Mouse (Mus musculus): Measurements from ENCODE around the gene Galnt13. TPM values are rescaled to one million over a fixed set of nuclear protein-coding genes. Genes with fewer than 3 reads are reported as not detected.

The Galnt13 gene
- polyA plus RNA-seq, 1 experiment from 2014 or later, result not detected

DNA sequence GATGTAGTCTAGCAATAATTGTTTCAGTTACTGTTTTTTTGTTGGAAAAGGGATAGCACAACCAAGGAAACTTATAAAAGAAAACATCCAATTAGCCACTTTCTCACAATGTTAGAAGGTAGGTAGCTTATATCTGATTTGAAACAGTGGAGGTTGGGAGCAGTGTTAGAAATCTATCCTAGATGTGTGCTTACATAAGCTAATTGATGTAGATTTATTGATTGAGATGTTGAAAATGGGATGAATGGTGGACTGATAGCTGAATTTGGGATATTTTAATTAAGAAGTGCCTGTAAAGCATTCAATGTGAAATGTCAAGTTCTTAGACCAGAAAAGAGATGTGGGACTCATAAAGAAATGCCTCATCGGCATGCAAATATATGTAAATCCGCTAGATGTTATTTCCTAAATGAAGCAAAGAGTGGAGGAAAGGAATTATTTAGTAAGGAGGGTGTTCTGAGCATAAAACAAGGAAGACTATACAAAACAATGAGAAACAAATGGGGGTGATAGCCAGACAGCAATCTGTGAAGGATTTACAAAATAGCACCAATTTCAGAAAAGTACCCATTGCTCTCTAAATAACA lies 377.6 kb downstream of the Galnt13 start:
- no peaks in the 10 kb centered on the region for H3K4me1 ChIP-seq (ENCODE audit: control insufficient read depth, low read depth, low read length)
- WGBS (ENCODE audit: insufficient replicate concordance), result 59% methylated on average over 2 of the region's 2 CpGs

DNA sequence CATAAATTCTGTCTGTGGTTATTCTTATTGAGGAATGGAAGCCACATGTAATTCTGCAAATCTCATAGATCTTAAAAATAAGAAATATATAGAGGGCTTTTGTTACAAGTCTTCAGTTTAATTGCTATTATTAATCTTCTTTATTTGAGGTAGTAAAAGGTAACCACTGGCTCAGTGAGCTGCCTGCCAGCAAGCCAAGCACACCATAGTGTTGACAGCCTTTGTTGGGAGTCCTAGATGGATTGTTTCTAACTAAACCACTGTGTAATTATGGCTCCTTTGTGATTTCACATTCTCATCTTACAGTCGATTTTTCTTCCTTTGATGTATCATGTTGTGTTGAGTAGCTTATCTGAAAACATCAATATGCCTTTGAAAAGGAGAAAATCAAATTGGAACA lies 405.1 kb downstream of the Galnt13 start:
- Histone ChIP-seq H3K27me3 (ENCODE audit: control insufficient read depth, insufficient read depth, low read depth, low read length) (no peaks in the 10 kb centered on the region), H3K9me3 (replicated peaks; ENCODE audit: control insufficient read depth, low read length) (no peaks in the 10 kb centered on the region), H3K4me2 (ENCODE audit: low read depth, low read length) (no peak overlapping the region), H3K9ac (ENCODE audit: low read depth, low read length) (no peak overlapping the region), H3K27ac (ENCODE audit: low read length) (no peak overlapping the region), H3K4me1 (ENCODE audit: control insufficient read depth, low read depth, low read length) (no peaks in the 10 kb centered on the region), H3K4me3 (ENCODE audit: low read depth, low read length) (no peak overlapping the region), H3K36me3 (ENCODE audit: control insufficient read depth, insufficient read depth) (no peaks in the 10 kb centered on the region)
- 15% methylated on average over 1 of the region's 1 CpGs for WGBS (ENCODE audit: insufficient replicate concordance)
- ATAC-seq (ENCODE audit: low read depth), result no peak

More for the DNA sequence above, 377.6 kb downstream of the Galnt13 start:
- no peak for ATAC-seq (ENCODE audit: low read depth)
- Histone ChIP-seq H3K27me3 (ENCODE audit: control insufficient read depth, insufficient read depth, low read depth, low read length) (no peaks in the 10 kb centered on the region), H3K4me2 (ENCODE audit: low read depth, low read length) (no peak overlapping the region), H3K9me3 (replicated peaks; ENCODE audit: control insufficient read depth, low read length) (no peaks in the 10 kb centered on the region), H3K9ac (ENCODE audit: low read depth, low read length) (no peak overlapping the region), H3K36me3 (ENCODE audit: control insufficient read depth, insufficient read depth) (no peaks in the 10 kb centered on the region), H3K4me3 (ENCODE audit: low read depth, low read length) (no peak overlapping the region), H3K27ac (ENCODE audit: low read length) (no peak overlapping the region)

DNA sequence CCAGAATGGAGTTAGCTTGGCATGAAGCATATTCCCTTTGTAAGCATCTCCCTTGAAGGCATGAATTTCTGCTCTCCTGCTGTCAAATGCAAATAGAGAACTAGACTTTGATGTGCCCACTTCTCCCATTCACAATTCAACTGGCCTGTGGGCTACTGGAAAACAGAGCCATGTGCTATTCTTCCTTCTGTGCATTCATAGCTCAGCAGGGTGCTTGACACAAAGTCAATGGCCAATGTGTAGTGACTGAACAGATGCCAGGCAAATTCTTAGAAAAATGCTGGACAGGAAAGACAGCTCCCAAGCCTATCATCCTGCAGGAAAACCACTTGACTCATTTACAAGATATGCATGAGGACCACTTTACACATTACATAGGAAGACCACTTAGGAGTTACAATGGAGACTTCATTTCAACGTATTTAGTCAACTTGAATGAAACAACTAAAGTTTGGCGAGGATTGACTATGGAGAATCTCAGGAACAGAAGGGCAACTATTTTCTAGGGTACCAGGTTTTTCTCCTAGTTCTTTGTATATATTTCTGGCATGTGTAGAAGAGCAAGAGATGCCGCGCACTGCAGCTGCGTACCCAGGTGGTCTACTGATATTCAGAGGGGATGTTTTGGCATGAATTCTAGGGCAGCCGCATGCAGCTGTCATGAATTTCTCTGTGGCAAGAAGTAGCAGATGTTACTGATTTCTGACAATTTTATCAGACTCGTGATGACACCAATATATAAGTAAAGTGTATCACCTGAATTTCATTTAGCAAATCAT lies 470.4 kb downstream of the Galnt13 start:
- 68% methylated on average over 7 of the region's 7 CpGs for WGBS (ENCODE audit: insufficient replicate concordance)
- no peaks in the 10 kb centered on the region for H3K9me3 ChIP-seq (replicated peaks; ENCODE audit: control insufficient read depth, low read length)

DNA sequence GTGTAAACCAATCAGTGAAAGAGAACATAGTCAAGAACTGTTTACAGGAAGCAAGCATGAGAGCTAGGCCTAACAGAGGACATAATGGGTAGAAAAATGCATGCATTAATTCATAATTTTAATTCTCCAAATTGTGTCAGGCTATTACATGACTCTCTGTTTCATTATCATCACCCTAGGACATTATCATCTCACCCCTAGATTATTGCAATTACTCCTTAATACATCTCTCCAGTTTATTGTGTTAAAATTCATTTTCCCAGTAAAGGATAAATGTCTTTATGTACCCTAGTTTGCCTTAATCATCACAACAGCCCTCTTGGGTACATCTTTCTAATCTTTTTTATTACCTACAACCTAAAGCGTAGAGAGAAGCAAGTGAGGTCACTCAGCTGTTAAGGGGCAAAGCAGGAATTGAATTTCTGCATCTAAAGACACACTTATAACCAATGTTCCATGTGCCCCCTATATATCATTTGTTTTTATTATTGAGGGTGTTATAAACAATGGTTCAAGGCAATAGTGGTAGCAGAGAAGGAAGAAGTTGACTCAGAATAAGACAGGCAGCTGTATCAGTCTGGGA lies 479.1 kb downstream of the Galnt13 start:
- no peaks in the 10 kb centered on the region for H3K36me3 ChIP-seq (ENCODE audit: control insufficient read depth, insufficient read depth)
- H3K4me3 ChIP-seq (ENCODE audit: low read depth, low read length), result no peak overlapping the region
- 45% methylated on average over 1 of the region's 1 CpGs for WGBS (ENCODE audit: insufficient replicate concordance)
- H3K9ac ChIP-seq (ENCODE audit: low read depth, low read length), result no peak overlapping the region
- H3K4me1 ChIP-seq (ENCODE audit: control insufficient read depth, low read depth, low read length), result no peaks in the 10 kb centered on the region
- H3K27me3 ChIP-seq (ENCODE audit: control insufficient read depth, insufficient read depth, low read depth, low read length), result no peaks in the 10 kb centered on the region
- H3K9me3 ChIP-seq (replicated peaks; ENCODE audit: control insufficient read depth, low read length), result no peaks in the 10 kb centered on the region
- ATAC-seq (ENCODE audit: low read depth), result no peak
- H3K4me2 ChIP-seq (ENCODE audit: low read depth, low read length), result no peak overlapping the region
- no peak overlapping the region for H3K27ac ChIP-seq (ENCODE audit: low read length)

More for the DNA sequence above, 470.4 kb downstream of the Galnt13 start:
- Histone ChIP-seq H3K27me3 (ENCODE audit: control insufficient read depth, insufficient read depth, low read depth, low read length) (no peaks in the 10 kb centered on the region), H3K4me3 (ENCODE audit: low read depth, low read length) (no peak overlapping the region), H3K27ac (ENCODE audit: low read length) (no peak overlapping the region), H3K9ac (ENCODE audit: low read depth, low read length) (no peak overlapping the region), H3K4me2 (ENCODE audit: low read depth, low read length) (no peak overlapping the region), H3K36me3 (ENCODE audit: control insufficient read depth, insufficient read depth) (no peaks in the 10 kb centered on the region), H3K4me1 (ENCODE audit: control insufficient read depth, low read depth, low read length) (no peaks in the 10 kb centered on the region)
- no peak for ATAC-seq (ENCODE audit: low read depth)

GRCm38 (mm10) chr2:54936369-54936768 lies 500.3 kb downstream of the Galnt13 start:
- H3K4me2 ChIP-seq (ENCODE audit: low read depth, low read length), result no peak overlapping the region
- ATAC-seq (ENCODE audit: low read depth), result no peak
- H3K9ac ChIP-seq (ENCODE audit: low read depth, low read length), result no peak overlapping the region
- no peak overlapping the region for H3K27ac ChIP-seq (ENCODE audit: low read length)
- H3K4me3 ChIP-seq (ENCODE audit: low read depth, low read length), result no peak overlapping the region
- WGBS (ENCODE audit: insufficient replicate concordance), result 73% methylated on average over 3 of the region's 3 CpGs
- no peaks in the 10 kb centered on the region for H3K27me3 ChIP-seq (ENCODE audit: control insufficient read depth, insufficient read depth, low read depth, low read length)
- no peaks in the 10 kb centered on the region for H3K36me3 ChIP-seq (ENCODE audit: control insufficient read depth, insufficient read depth)
- no peaks in the 10 kb centered on the region for H3K9me3 ChIP-seq (replicated peaks; ENCODE audit: control insufficient read depth, low read length)
- H3K4me1 ChIP-seq (ENCODE audit: control insufficient read depth, low read depth, low read length), result no peaks in the 10 kb centered on the region

GRCm38 (mm10) chr2:54937306-54937705 lies 501.2 kb downstream of the Galnt13 start:
- H3K9me3 ChIP-seq (replicated peaks; ENCODE audit: control insufficient read depth, low read length), result no peaks in the 10 kb centered on the region
- H3K36me3 ChIP-seq (ENCODE audit: control insufficient read depth, insufficient read depth), result no peaks in the 10 kb centered on the region
- H3K4me2 ChIP-seq (ENCODE audit: low read depth, low read length), result no peak overlapping the region
- no peak overlapping the region for H3K27ac ChIP-seq (ENCODE audit: low read length)
- no peaks in the 10 kb centered on the region for H3K4me1 ChIP-seq (ENCODE audit: control insufficient read depth, low read depth, low read length)
- no peak overlapping the region for H3K9ac ChIP-seq (ENCODE audit: low read depth, low read length)
- no peak overlapping the region for H3K4me3 ChIP-seq (ENCODE audit: low read depth, low read length)
- no peak for ATAC-seq (ENCODE audit: low read depth)
- H3K27me3 ChIP-seq (ENCODE audit: control insufficient read depth, insufficient read depth, low read depth, low read length), result no peaks in the 10 kb centered on the region

- Histone ChIP-seq H3K36me3 (ENCODE audit: control insufficient read depth, insufficient read depth) (no peaks in the 10 kb centered on the region), H3K27ac (ENCODE audit: low read length) (no peak overlapping the region), H3K4me2 (ENCODE audit: low read depth, low read length) (no peak overlapping the region), H3K9ac (ENCODE audit: low read depth, low read length) (no peak overlapping the region), H3K4me1 (ENCODE audit: control insufficient read depth, low read depth, low read length) (no peaks in the 10 kb centered on the region), H3K9me3 (replicated peaks; ENCODE audit: control insufficient read depth, low read length) (no peaks in the 10 kb centered on the region), H3K4me3 (ENCODE audit: low read depth, low read length) (no peak overlapping the region), H3K27me3 (ENCODE audit: control insufficient read depth, insufficient read depth, low read depth, low read length) (no peaks in the 10 kb centered on the region)
- no peak for ATAC-seq (ENCODE audit: low read depth)
Measured at GRCm38 (mm10) chr2:54938075-54938474, 502.0 kb downstream of the Galnt13 start.

GRCm38 (mm10) chr2:54943386-54943785 lies 507.3 kb downstream of the Galnt13 start:
- H3K9me3 ChIP-seq (replicated peaks; ENCODE audit: control insufficient read depth, low read length), result no peaks in the 10 kb centered on the region
- H3K27me3 ChIP-seq (ENCODE audit: control insufficient read depth, insufficient read depth, low read depth, low read length), result no peaks in the 10 kb centered on the region
- no peak overlapping the region for H3K4me2 ChIP-seq (ENCODE audit: low read depth, low read length)
- H3K4me1 ChIP-seq (ENCODE audit: control insufficient read depth, low read depth, low read length), result no peaks in the 10 kb centered on the region
- H3K9ac ChIP-seq (ENCODE audit: low read depth, low read length), result no peak overlapping the region
- H3K36me3 ChIP-seq (ENCODE audit: control insufficient read depth, insufficient read depth), result no peaks in the 10 kb centered on the region
- ATAC-seq (ENCODE audit: low read depth), result no peak
- H3K27ac ChIP-seq (ENCODE audit: low read length), result no peak overlapping the region
- WGBS (ENCODE audit: insufficient replicate concordance), result 86% methylated on average over 1 of the region's 1 CpGs
- no peak overlapping the region for H3K4me3 ChIP-seq (ENCODE audit: low read depth, low read length)

- H3K4me3 ChIP-seq (ENCODE audit: low read depth, low read length), result no peak overlapping the region
- H3K9me3 ChIP-seq (replicated peaks; ENCODE audit: control insufficient read depth, low read length), result no peaks in the 10 kb centered on the region
- no peaks in the 10 kb centered on the region for H3K36me3 ChIP-seq (ENCODE audit: control insufficient read depth, insufficient read depth)
- ATAC-seq (ENCODE audit: low read depth), result no peak
- no peaks in the 10 kb centered on the region for H3K4me1 ChIP-seq (ENCODE audit: control insufficient read depth, low read depth, low read length)
- no peak overlapping the region for H3K27ac ChIP-seq (ENCODE audit: low read length)
- no peak overlapping the region for H3K9ac ChIP-seq (ENCODE audit: low read depth, low read length)
- H3K27me3 ChIP-seq (ENCODE audit: control insufficient read depth, insufficient read depth, low read depth, low read length), result no peaks in the 10 kb centered on the region
- WGBS (ENCODE audit: insufficient replicate concordance), result 68% methylated on average over 1 of the region's 1 CpGs
- H3K4me2 ChIP-seq (ENCODE audit: low read depth, low read length), result no peak overlapping the region
Measured at GRCm38 (mm10) chr2:54983839-54984238, 547.7 kb downstream of the Galnt13 start.
